Mouse (Mus musculus): ENCODE measurements around the gene 2210016L21Rik. TPM values are rescaled to one million over a fixed set of nuclear protein-coding genes. Genes with fewer than 3 reads are reported as not detected.
"Not testable (repeated sequence)": the region's sequence is repeated elsewhere in the genome, so short reads cannot be mapped to it uniquely, and the experiment has no call there.

The 2210016L21Rik gene
- 10 to 100 TPM; 28.6 to 31.2 TPM for total RNA-seq (2021)
- long read RNA-seq, experiment 1, transcript 2210016L21Rik-201 (6 exons, 2,607 nt), result major isoform, 46 of 47 reads
- long read RNA-seq, experiment 1, partial matches to known transcripts, result 0 of 47 reads
- long read RNA-seq, experiment 1, other reads (novel, unspliced or antisense), result 0 of 47 reads
- long read RNA-seq, experiment 2, transcript 2210016L21Rik-201 (6 exons, 2,607 nt), result major isoform, 29 of 31 reads
- long read RNA-seq, experiment 2, partial matches to known transcripts, result 2 of 31 reads
- long read RNA-seq, experiment 2, other reads (novel, unspliced or antisense), result 0 of 31 reads

DNA sequence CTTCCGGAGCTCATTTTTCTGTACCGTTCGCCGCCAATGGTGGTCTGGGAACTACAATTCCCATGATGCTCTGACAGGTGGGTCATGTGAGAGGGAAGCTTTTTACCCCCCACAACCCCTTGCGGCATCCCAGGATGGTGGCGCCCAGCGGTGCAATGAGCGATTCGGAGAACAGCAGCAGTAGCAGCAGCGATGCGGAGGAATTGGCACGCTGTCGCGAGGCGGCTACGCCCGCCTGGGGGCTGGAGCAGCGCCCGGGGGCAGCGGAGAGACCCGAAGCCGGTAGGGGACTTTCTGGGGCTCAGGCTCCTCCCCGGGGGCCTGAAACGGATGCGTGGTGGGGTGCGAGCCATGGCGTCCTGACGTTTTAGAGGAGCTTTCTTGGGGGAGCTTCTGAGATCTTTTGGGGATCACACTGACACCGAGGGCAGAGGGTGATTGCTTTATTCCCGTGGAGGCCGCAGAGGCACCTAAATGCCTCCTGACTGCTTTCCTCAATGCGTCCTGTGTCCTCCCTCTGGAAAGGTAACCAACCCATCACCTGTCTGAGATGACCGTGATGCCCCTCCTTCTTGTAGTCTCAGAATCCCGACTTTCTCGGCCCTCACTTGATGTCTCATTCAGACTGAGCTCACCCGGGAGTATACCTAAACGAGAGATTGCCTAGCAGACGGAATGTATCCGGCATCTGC lies at the start of gene 2210016L21Rik:
Gene 2210016L21Rik (plus strand): TSS at position 85 of the 692 bp plus-strand sequence.
- intact Hi-C loops (cut with DNase I), result no loop called here
- peak; percentile 76 to 83 for DNase-seq

DNA sequence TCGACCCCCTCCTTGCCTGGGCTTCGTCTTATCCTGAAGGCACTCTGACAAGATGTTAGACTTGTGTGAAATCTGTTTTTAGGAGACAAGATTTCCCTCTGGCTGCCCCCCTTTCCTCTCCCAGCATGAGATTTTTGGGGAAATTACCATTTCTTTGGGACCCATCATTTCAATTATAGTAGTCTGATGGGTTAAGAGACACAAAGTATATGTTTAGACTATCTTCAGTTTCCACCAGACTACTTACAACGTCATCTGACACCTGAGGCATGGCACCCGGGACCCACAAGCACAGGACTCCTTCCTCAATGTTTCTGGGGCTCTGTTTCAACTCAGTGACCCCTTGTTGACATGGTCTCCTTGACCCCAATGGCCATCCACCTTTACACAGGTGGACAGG lies 46.4 kb upstream of the 2210016L21Rik start:
- intact Hi-C loops (cut with DNase I), result no loop called here
- no peak for DNase-seq

DNA sequence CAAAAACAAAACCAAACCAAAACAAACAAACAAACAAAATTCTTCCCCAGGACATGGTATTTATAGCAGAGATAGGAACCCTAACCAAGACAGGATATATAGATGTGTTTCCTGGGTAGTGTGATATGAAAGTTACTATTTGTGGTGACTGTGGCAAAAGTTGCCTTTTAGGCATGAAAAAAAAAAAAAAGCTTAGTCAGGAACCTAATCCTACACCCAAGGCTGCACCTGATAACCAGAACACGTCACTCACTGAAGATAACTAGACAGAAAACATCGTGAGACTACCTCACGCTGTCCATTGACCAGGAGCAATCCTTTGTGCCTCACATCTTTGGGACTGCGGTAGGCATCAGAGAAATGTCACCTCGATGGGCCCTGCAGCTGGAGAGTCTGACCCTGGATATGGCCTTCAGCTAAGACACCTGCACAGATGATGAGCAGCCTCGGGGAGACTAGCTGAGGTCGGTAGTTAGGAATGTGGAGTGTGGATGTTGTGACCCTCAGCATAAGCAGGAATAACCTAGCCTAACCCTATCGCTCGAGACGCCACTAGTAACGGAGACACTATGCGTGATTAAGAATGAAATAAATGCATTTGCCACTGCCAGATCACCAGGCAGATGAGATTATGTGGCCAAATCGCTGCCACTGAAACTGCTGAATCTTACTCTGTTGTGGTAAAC lies 45.1 kb upstream of the 2210016L21Rik start, which contains the start of gene Oasl2:
Gene Oasl2 (plus strand): TSS at position 249 of the 686 bp plus-strand sequence.
- DNase-seq, result no peak
- intact Hi-C loops (cut with DNase I), result no loop called here

DNA sequence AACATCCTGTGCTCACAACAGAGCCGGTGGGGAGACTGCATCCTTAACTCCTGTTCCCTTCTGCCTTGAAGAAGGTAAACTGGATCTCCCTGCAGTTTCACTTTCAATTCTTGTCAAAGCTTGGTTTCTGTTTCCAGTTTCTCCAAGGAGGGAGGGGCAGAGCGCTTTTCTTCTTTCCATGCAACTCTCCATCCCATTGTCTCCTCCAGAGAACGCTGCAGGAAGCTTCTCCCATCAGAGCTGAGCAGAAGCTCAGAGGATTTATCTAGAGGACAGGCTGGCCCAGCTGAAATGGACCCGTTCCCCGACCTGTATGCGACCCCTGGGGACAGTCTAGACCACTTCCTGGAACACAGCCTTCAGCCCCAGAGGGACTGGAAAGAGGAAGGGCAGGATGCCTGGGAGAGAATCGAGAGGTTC lies 44.6 kb upstream of the 2210016L21Rik start:
- intact Hi-C loops (cut with DNase I), result no loop called here
- DNase-seq, result peak; percentile 38 to 43

GRCm38 (mm10) chr5:114898857-114899256 lies 43.1 kb upstream of the 2210016L21Rik start:
- intact Hi-C loops (cut with DNase I), result no loop called here
- no peak for DNase-seq

- peak; percentile 33 to 52 for DNase-seq
- intact Hi-C loops (cut with DNase I), result loop anchor here (5.0 kb wide), 1 partner anchor 195 kb away; the partner anchor contains the start of gene Tchp
Observed at GRCm38 (mm10) chr5:114902413-114902812, 39.5 kb upstream of the 2210016L21Rik start.

DNA sequence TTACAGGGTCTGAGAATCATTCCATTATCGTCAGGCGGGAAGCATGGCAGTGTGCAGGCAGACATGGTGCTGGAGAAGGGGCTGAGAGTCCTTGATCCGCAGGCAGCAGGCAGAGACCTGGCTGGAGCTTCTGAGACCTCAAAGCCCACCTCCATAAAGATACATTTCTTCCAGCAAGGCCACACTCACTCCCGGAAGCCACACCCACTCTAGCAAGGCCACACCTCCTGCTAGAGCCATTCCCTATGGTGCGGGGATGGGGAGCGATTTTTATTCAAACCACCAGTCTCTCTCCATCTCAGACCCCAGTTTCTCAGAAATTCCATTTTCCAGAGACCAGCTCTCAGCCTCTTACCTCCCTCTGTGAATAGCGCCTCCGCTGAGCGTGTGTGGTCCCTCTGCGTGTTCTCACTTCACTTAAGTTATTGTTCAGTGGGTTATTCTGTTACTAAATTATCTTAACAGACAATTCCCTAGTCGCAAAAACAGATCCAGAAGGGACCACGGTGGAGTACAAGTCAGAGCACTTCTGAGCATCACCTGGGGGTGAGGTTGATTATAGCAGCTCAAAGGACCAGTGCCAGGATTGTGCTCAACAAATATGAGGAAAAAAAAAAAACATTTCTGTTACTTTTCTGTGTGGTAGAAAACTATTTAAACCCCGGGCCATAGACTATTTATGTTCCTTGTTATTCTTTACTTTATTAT lies 33.2 kb upstream of the 2210016L21Rik start:
- intact Hi-C loops (cut with DNase I), result no loop called here
- DNase-seq, result no peak

DNA sequence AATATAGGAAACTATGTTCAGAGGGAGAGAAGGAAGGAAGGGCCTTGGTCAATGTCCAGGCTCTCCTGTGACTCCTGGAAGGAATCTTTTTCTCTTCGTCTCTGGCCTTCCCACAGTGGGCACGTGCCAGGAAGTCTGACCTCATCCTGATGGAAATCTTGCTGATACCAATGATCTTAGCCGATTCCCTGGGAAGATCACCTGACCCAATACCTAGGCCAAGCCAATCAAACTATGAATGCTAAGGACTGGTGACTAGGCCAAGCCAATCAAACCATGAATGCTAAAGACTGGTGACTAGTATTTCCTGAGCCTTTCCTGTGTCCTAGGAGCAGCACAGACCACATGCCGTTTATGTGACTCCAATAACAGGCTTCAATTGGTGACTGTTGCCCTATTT lies 28.3 kb upstream of the 2210016L21Rik start:
- intact Hi-C loops (cut with DNase I), result no loop called here
- no peak for DNase-seq

GRCm38 (mm10) chr5:114914855-114915254 lies 27.1 kb upstream of the 2210016L21Rik start:
- intact Hi-C loops (cut with DNase I), result no loop called here
- DNase-seq, result no peak

- peak in 1 of 2 experiments; percentile 16 for DNase-seq
- intact Hi-C loops (cut with DNase I), result no loop called here
Observed at GRCm38 (mm10) chr5:114915854-114916253, 26.1 kb upstream of the 2210016L21Rik start.

- intact Hi-C loops (cut with DNase I), result no loop called here
- peak in 1 of 2 experiments; percentile 5 for DNase-seq
Observed at GRCm38 (mm10) chr5:114916777-114917176, 25.2 kb upstream of the 2210016L21Rik start.

- intact Hi-C loops (cut with DNase I); DNase-seq: not testable (repeated sequence)
Observed at GRCm38 (mm10) chr5:114917357-114917756, 24.6 kb upstream of the 2210016L21Rik start.

DNA sequence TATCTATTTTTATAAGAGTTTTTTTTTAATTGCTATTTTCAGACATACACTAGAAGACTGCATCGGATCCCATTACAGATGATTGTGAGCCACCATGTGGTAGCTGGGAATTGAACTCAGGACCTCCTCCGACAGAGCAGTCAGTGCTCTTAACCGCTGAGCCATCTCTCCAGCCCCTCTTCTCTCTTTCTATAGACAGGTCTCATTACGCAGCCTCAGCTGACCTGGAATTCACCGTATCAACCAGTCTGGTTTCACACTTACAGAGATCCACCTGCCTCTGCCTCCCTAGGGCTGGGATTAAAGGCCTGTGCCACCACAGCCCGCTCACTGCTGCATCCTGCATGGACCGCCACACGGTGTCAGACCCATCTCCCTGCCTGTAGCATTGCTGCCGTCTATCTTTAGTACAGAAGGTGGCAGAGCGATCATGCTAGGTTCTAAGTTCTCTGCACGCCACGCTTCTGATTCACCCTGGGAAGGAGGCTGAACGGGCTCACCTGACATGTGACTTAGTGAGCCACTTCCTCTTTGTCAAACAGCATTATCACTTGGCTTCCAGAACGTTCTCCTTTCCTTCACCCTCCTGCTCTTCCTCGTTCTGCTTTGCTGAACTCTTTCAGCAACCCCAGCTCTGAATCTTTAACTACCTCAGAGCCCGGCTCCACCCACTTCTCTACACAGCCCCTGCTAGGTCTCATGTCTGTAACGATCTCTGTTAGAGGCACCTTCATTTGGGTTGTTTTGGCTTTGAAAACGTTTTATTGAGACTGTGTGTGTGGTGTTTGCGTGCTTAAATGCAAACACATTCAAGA lies 20.2 kb upstream of the 2210016L21Rik start:
- intact Hi-C loops (cut with DNase I), result no loop called here
- peak in 1 of 2 experiments; percentile 5 for DNase-seq

- intact Hi-C loops (cut with DNase I), result no loop called here
Observed at GRCm38 (mm10) chr5:114922366-114922731, 19.6 kb upstream of the 2210016L21Rik start.

DNA sequence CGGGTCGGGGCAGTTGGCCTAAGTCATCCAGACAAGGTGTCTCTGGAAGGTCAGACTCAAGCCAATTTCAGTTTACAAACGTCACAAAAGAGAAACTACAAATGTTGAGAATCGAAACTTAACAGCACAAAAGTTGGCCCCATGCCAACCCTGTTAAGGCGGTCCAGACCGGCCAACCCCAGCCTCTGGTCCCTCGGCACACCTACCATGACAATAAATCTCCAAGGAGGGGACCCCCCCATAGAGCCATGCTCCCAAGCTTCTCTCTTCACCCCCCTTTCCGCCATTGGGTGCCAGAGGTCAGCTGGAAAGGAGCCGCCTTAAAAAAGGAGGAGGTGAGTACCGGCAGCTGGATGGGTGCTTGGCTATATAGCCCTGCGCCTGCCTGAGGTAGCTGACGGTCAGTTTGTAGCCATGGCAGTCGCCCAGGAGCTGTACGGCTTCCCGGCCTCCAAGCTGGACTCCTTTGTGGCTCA lies 18.9 kb upstream of the 2210016L21Rik start, which contains the start of gene Oasl1:
Gene Oasl1 (plus strand): TSS at position 243 of the 476 bp plus-strand sequence.
- DNase-seq, result peak; percentile 51 to 66
- intact Hi-C loops (cut with DNase I), result no loop called here

More at GRCm38 (mm10) chr5:114922366-114922731, 19.6 kb upstream of the 2210016L21Rik start:
- DNase-seq, result no peak

- intact Hi-C loops (cut with DNase I), result no loop called here
- DNase-seq, result no peak
Observed at GRCm38 (mm10) chr5:114926153-114926684, 15.7 kb upstream of the 2210016L21Rik start.

DNA sequence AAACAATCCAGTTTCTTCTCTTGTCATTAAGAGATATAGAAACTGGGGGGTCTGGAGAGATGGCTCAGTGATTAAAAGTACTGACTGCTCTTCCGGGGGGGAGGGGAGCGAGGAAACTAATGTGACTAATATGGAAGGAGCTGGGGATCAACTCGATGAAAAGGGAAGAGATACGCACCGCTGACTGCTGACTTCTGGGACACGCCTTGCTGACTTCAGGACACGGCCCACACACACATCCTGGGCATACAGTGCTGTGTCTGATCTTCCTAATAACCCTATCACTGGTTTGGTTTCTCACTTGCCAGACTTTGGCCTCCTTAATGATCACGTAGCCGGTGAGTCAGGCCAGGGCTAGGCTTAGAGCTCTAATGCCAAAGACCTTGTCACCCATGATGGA lies 15.2 kb upstream of the 2210016L21Rik start:
- DNase-seq, result no peak
- intact Hi-C loops (cut with DNase I), result no loop called here

GRCm38 (mm10) chr5:114931626-114932025 lies 10.3 kb upstream of the 2210016L21Rik start:
- intact Hi-C loops (cut with DNase I), result no loop called here
- DNase-seq, result no peak

GRCm38 (mm10) chr5:114933206-114933605 lies 8.8 kb upstream of the 2210016L21Rik start:
- intact Hi-C loops (cut with DNase I), result no loop called here
- DNase-seq, result no peak
